Mouse (Mus musculus) megakaryocyte, embryonic 14.5 days (primary cell): ENCODE results near the gene Arid5b.
"Not testable (repeated sequence)": the region's sequence is repeated elsewhere in the genome, so short reads cannot be mapped to it uniquely, and the experiment has no call there.

Experiments
- FLI1 ChIP-seq: IDR thresholded peaks from 2 replicates; pipeline ENCODE4 v1.6.1; 2012; ENCODE audit warnings: low read length, inconsistent platforms, mixed read lengths
- GATA1 ChIP-seq: IDR thresholded peaks from 3 replicates; pipeline ENCODE4 v1.6.1; 2012; ENCODE audit warnings: mixed read lengths, low read length, inconsistent platforms, borderline replicate concordance

- not testable (repeated sequence) for TF ChIP-seq FLI1, GATA1
Observed at GRCm38 (mm10) chr10:68099801-68100200, 178.7 kb downstream of the Arid5b start.
